Mouse (Mus musculus): ENCODE data around the gene Ncbp3. TPM values are rescaled to one million over a fixed set of nuclear protein-coding genes. Genes with fewer than 3 reads are reported as not detected.

The Ncbp3 gene
- polyA plus RNA-seq, 1 experiment from 2014 or later: 14.3 TPM

GRCm38 (mm10) chr11:73132999-73133398 is 85.4 kb downstream of the Ncbp3 start:
- 98% methylated on average over 6 of the region's 6 CpGs for WGBS

GRCm38 (mm10) chr11:73134222-73134621 is 86.6 kb downstream of the Ncbp3 start:
- Histone ChIP-seq H3K36me3 (peaks cover 24% of the 10 kb centered on the region), H3K4me3 (no peak overlapping the region), H3K9ac (no peak overlapping the region), H3K27ac (no peak overlapping the region), H3K27me3 (replicated peaks) (no peaks in the 10 kb centered on the region), H3K9me3 (no peaks in the 10 kb centered on the region), H3K4me1 (peaks cover 27% of the 10 kb centered on the region), H3K4me2 (replicated peaks) (peak overlapping the region; percentile 30)
- WGBS: 91% methylated on average over 5 of the region's 5 CpGs
- ATAC-seq (ENCODE audit: low FRiP score, low read depth): no peak

More at GRCm38 (mm10) chr11:73132999-73133398, 85.4 kb downstream of the Ncbp3 start:
- Histone ChIP-seq H3K4me1 (peaks cover 27% of the 10 kb centered on the region), H3K27ac (no peak overlapping the region), H3K36me3 (peaks cover 24% of the 10 kb centered on the region), H3K4me2 (replicated peaks) (no peak overlapping the region), H3K27me3 (replicated peaks) (no peaks in the 10 kb centered on the region), H3K9ac (no peak overlapping the region), H3K9me3 (no peaks in the 10 kb centered on the region), H3K4me3 (no peak overlapping the region)
- ATAC-seq (ENCODE audit: low FRiP score, low read depth): no peak

GRCm38 (mm10) chr11:73136587-73136986 is 89.0 kb downstream of the Ncbp3 start:
- H3K4me1 ChIP-seq: peaks cover 27% of the 10 kb centered on the region
- 63% methylated on average over 6 of the region's 6 CpGs for WGBS
- no peak overlapping the region for H3K27ac ChIP-seq
- H3K27me3 ChIP-seq (replicated peaks): no peaks in the 10 kb centered on the region
- no peak for ATAC-seq (ENCODE audit: low FRiP score, low read depth)
- 0 out of 2 replicates have a peak overlapping the region, but pooled peaks have one; percentile 10 for H3K9ac ChIP-seq
- H3K4me3 ChIP-seq: peak overlapping the region; percentile 82; the same call in 1 of the 2 replicates
- H3K9me3 ChIP-seq: no peaks in the 10 kb centered on the region
- H3K36me3 ChIP-seq: peaks cover 24% of the 10 kb centered on the region
- H3K4me2 ChIP-seq (replicated peaks): peak overlapping the region; percentile 85

- Histone ChIP-seq H3K36me3 (peaks cover 24% of the 10 kb centered on the region), H3K9me3 (no peaks in the 10 kb centered on the region), H3K4me3 (peak overlapping the region; percentile 82), H3K9ac (peak overlapping the region; percentile 78), H3K4me1 (peaks cover 27% of the 10 kb centered on the region), H3K27me3 (replicated peaks) (no peaks in the 10 kb centered on the region), H3K4me2 (replicated peaks) (peak overlapping the region; percentile 85), H3K27ac (no peak overlapping the region)
- ATAC-seq (ENCODE audit: low FRiP score, low read depth): no peak
- 44% methylated on average over 11 of the region's 11 CpGs for WGBS
Observed at GRCm38 (mm10) chr11:73137116-73137515, 89.5 kb downstream of the Ncbp3 start.

- Histone ChIP-seq H3K27ac (no peak within 1 kb of the TSS), H3K9me3 (no peaks in the 10 kb centered on the region), H3K4me3 (peak within 1 kb of the TSS; percentile 82), H3K36me3 (peaks cover 16% of the 10 kb centered on the region), H3K27me3 (replicated peaks) (no peaks in the 10 kb centered on the region), H3K9ac (peak within 1 kb of the TSS; percentile 78), H3K4me2 (replicated peaks) (peak within 1 kb of the TSS; percentile 85), H3K4me1 (peaks cover 27% of the 10 kb centered on the region)
- WGBS: under 1% methylated on average over 84 of the region's 84 CpGs
- ATAC-seq (ENCODE audit: low FRiP score, low read depth): peak; percentile 91
Observed at GRCm38 (mm10) chr11:73137591-73138501, 90.3 kb downstream of the Ncbp3 start, which contains the start of gene Haspin. Haspin (minus strand) TSS chr11:73138294.

Other genes with a start within 250 kb of the Ncbp3 start
- gene Atp2a3, start 86.6 kb upstream of the Ncbp3 start, polyA plus RNA-seq (2016; fragmentation: Nextera tagmentation; extraction: Ambion mirVana): 1.2 and 1.3 TPM in 2 replicates
- 1.4 TPM in 2 replicates for gene P2rx1, start 48.7 kb upstream of the Ncbp3 start, polyA plus RNA-seq (2016; fragmentation: Nextera tagmentation; extraction: Ambion mirVana)
- 14.7 and 14.8 TPM in 2 replicates for gene Camkk1, start 28.8 kb upstream of the Ncbp3 start, polyA plus RNA-seq (2016; fragmentation: Nextera tagmentation; extraction: Ambion mirVana)
- 0.34 TPM in 2 replicates for gene Itgae, start 42.8 kb downstream of the Ncbp3 start, polyA plus RNA-seq (2016; fragmentation: Nextera tagmentation; extraction: Ambion mirVana)
- 11.0 and 11.1 TPM in 2 replicates for gene Haspin, start 90.5 kb downstream of the Ncbp3 start, polyA plus RNA-seq (2016; fragmentation: Nextera tagmentation; extraction: Ambion mirVana)
- 0.22 and 0.30 TPM in 2 replicates for gene P2rx5, start 112.6 kb downstream of the Ncbp3 start, polyA plus RNA-seq (2016; fragmentation: Nextera tagmentation; extraction: Ambion mirVana)
- gene Emc6, start 129.3 kb downstream of the Ncbp3 start, polyA plus RNA-seq (2016; fragmentation: Nextera tagmentation; extraction: Ambion mirVana): 122 and 129 TPM in 2 replicates
- 198 and 205 TPM in 2 replicates for gene Tax1bp3, start 129.3 kb downstream of the Ncbp3 start, polyA plus RNA-seq (2016; fragmentation: Nextera tagmentation; extraction: Ambion mirVana)
- gene Ctns, start 151.3 kb downstream of the Ncbp3 start, polyA plus RNA-seq (2016; fragmentation: Nextera tagmentation; extraction: Ambion mirVana): 21.5 and 26.1 TPM in 2 replicates
- 1.9 and 2.3 TPM in 2 replicates for gene Shpk, start 151.7 kb downstream of the Ncbp3 start, polyA plus RNA-seq (2016; fragmentation: Nextera tagmentation; extraction: Ambion mirVana)
- gene Trpv1, start 186.5 kb downstream of the Ncbp3 start, polyA plus RNA-seq (2016; fragmentation: Nextera tagmentation; extraction: Ambion mirVana): 0.38 and 0.98 TPM in 2 replicates
- gene Trpv3, start 219.6 kb downstream of the Ncbp3 start, polyA plus RNA-seq (2016; fragmentation: Nextera tagmentation; extraction: Ambion mirVana): 0.14 and 0.15 TPM in 2 replicates